11 mouse cellular contexts compared by ENCODE assay signal in the genomic region with DNA sequence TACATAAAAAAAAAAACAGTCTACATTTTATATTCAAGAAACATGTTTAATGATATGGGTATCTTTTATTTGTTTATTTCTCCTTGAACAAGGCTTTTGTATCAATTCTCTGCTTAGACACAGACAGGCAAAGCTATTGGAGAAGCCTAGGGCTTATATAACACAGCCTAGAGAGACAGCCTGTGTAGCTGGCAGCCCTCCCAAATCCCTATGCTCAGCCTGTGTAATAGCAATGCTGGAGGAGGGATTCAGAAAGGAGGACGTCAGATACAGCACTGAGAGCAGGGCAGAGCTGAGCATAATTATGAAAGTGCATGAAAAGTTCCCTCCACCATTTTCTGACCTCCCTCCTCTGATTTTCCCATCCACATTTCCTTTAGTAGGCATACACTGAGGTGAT.
DNase-seq lines count a peak whose midpoint lies in the region; ATAC-seq and TF ChIP-seq lines count a peak whose summit lies in the region.
"Had no signal": no experiment of that assay in that cellular context is flagged by ENCODE, and none has a peak within 500 bp of the region (broad histone marks: within the 10 kb centered on the region; RNA-seq: fewer than 3 reads in every experiment).

No protein-coding gene starts in this region.

- H3K4me2 ChIP-seq in midbrain, embryonic 11.5 days: no peak overlapping the region
- H3K4me2 ChIP-seq: heart, embryonic 11.5 days; hindbrain, embryonic 14.5 days; neural tube, embryonic 15.5 days had no signal

- H3K36me3 ChIP-seq in midbrain, embryonic 11.5 days (ENCODE audit: control insufficient read depth, insufficient read depth, low read length): no peaks in the 10 kb centered on the region
- H3K36me3 ChIP-seq: neural tube, embryonic 15.5 days had no signal

- H3K9ac ChIP-seq in midbrain, embryonic 11.5 days (ENCODE audit: low read length): no peak overlapping the region
- H3K9ac ChIP-seq: hindbrain, embryonic 14.5 days; neural tube, embryonic 15.5 days had no signal

- TF ChIP-seq CTCF in layer of hippocampus, adult 2 months (conservative IDR thresholded peaks at IDR 0.05): no peak

- no peak for ATAC-seq in midbrain, embryonic 11.5 days (ENCODE audit: low FRiP score)

- 40% methylated on average over 1 of the region's 1 CpGs for WGBS in midbrain, embryonic 11.5 days

- H3K27me3 ChIP-seq in midbrain, embryonic 11.5 days (ENCODE audit: control insufficient read depth, insufficient read depth, low read length): no peaks in the 10 kb centered on the region; the same call in 1 of the 2 replicates

- DNase-seq in adrenal gland, postnatal 36 days: peak; percentile 1 to 2
- no peak for DNase-seq in adrenal gland, postnatal 4 days (ENCODE audit: low spot score in 2 of 2)
- peak; percentile 47 for DNase-seq in cerebellum, adult 9-10 months
- peak; percentile 45 to 52 for DNase-seq in layer of hippocampus, adult 2 months (ENCODE audit: low spot score in 2 of 2)
- peak; percentile 5 for DNase-seq in left cerebral cortex, postnatal 4 days
- no peak for DNase-seq in kidney, adult 8-10 months
- no peak for DNase-seq in lung, postnatal 4 days
- DNase-seq in midbrain, embryonic 11.5 days (ENCODE audit: low spot score, missing footprints): no peak

- H3K27ac ChIP-seq in layer of hippocampus, adult 2 months: peak overlapping the region; percentile 75
- H3K27ac ChIP-seq in midbrain, embryonic 11.5 days (ENCODE audit: low read depth, low read length): no peak overlapping the region
- H3K27ac ChIP-seq: hindbrain, embryonic 14.5 days; neural tube, embryonic 15.5 days had no signal

- H3K4me3 ChIP-seq in layer of hippocampus, adult 2 months: no peak overlapping the region
- no peak overlapping the region for H3K4me3 ChIP-seq in midbrain, embryonic 11.5 days (ENCODE audit: low read depth, low read length)
- H3K4me3 ChIP-seq: neural tube, embryonic 15.5 days had no signal

- intact Hi-C loops in left cerebral cortex, postnatal 4 days (cut with DNase I): no loop called here

- H3K9me3 ChIP-seq in midbrain, embryonic 11.5 days (ENCODE audit: control insufficient read depth, low read length): no peaks in the 10 kb centered on the region
- H3K9me3 ChIP-seq: neural tube, embryonic 15.5 days had no signal

- H3K4me1 ChIP-seq in midbrain, embryonic 11.5 days (ENCODE audit: control insufficient read depth, insufficient read depth, low read length): no peaks in the 10 kb centered on the region
- H3K4me1 ChIP-seq: neural tube, embryonic 15.5 days had no signal

Comparison
In these comparisons a context has a peak if more than half of its experiments do, and no peak if none do; other contexts are left out.
1. DNase-seq: peak in adrenal gland, postnatal 36 days (2 of 2), cerebellum, adult 9-10 months (single experiment), layer of hippocampus, adult 2 months (2 of 2) and left cerebral cortex, postnatal 4 days (single experiment); none in adrenal gland, postnatal 4 days (0 of 2), kidney, adult 8-10 months (0 of 2), lung, postnatal 4 days (0 of 2) and midbrain, embryonic 11.5 days (single experiment).